Mouse (Mus musculus) limb, embryonic 12.5 days (tissue): ENCODE data around the gene Micu1. TPM values are rescaled to one million over a fixed set of nuclear protein-coding genes. Genes with fewer than 3 reads are reported as not detected.

Source experiments
- ATAC-seq: fragments of 200-750 bp; cut with Nextera tagmentation; 2 replicates; pipeline ENCODE4 v1.8.0; 2017; ENCODE audit warnings: low read depth, moderate TSS enrichment; ENCODE audit not compliant: insufficient number of reproducible peaks, insufficient read depth, low FRiP score, low TSS enrichment
- H3K27ac ChIP-seq: fragments of 300-500 bp; sonication (generic); 2 replicates; pipeline ENCODE4 v1.5.1; 2016; ENCODE audit warnings: mild to moderate bottlenecking, moderate library complexity
- H3K27me3 ChIP-seq: fragments of 300-500 bp; sonication (generic); 2 replicates; pipeline ENCODE4 v1.6.1; 2016; ENCODE audit warnings: mild to moderate bottlenecking, moderate library complexity
- H3K36me3 ChIP-seq: fragments of 300-500 bp; sonication (generic); 2 replicates; pipeline ENCODE4 v1.6.1; 2016; ENCODE audit warnings: mild to moderate bottlenecking, moderate library complexity
- H3K4me1 ChIP-seq: fragments of 300-500 bp; sonication (generic); replicated peaks from 2 replicates; pipeline ENCODE4 v1.6.1; 2016
- H3K4me2 ChIP-seq: fragments of 300-500 bp; sonication (generic); 2 replicates; pipeline ENCODE4 v1.6.1; 2016; ENCODE audit warnings: mild to moderate bottlenecking, moderate library complexity
- H3K4me3 ChIP-seq: fragments of 300-500 bp; sonication (generic); replicated peaks from 2 replicates; pipeline ENCODE4 v1.5.1; 2016; ENCODE audit warnings: mild to moderate bottlenecking
- H3K9ac ChIP-seq: fragments of 300-500 bp; sonication (generic); replicated peaks from 2 replicates; pipeline ENCODE4 v1.6.1; 2016; ENCODE audit warnings: mild to moderate bottlenecking, moderate library complexity
- H3K9me3 ChIP-seq: fragments of 300-500 bp; sonication (generic); 2 replicates; pipeline ENCODE4 v1.6.1; 2016; ENCODE audit warnings: mild to moderate bottlenecking, moderate library complexity
- WGBS: fragments of 180-500 bp; shearing (Covaris S2); methylation state at CpG from one replicate; pipeline ENCODE4 v1.1.7; 2016; 5-methylcytosine and 5-hydroxymethylcytosine counted together
- polyA plus RNA-seq: library from polyadenylated mRNA; unstranded; fragments of >200 nt; fragmentation: Nextera tagmentation; extraction: Ambion mirVana; gene quantifications from 2 replicates; pipeline ENCODE4 v1.2.1, GENCODE M21; 2016

Gene Micu1
- polyA plus RNA-seq, 1 experiment from 2014 or later = 80.5 TPM

- WGBS = 80% methylated on average over 4 of the region's 4 CpGs
- Histone ChIP-seq H3K4me2 (no peak overlapping the region), H3K27me3 (no peaks in the 10 kb centered on the region), H3K9me3 (no peaks in the 10 kb centered on the region), H3K36me3 (no peaks in the 10 kb centered on the region), H3K4me3 (no peak overlapping the region), H3K27ac (no peak overlapping the region), H3K9ac (no peak overlapping the region), H3K4me1 (peaks cover 14% of the 10 kb centered on the region)
- no peak for ATAC-seq
These were observed 19.3 kb downstream of the Micu1 start for GRCm38 (mm10) chr10:59721555-59721954.

DNA sequence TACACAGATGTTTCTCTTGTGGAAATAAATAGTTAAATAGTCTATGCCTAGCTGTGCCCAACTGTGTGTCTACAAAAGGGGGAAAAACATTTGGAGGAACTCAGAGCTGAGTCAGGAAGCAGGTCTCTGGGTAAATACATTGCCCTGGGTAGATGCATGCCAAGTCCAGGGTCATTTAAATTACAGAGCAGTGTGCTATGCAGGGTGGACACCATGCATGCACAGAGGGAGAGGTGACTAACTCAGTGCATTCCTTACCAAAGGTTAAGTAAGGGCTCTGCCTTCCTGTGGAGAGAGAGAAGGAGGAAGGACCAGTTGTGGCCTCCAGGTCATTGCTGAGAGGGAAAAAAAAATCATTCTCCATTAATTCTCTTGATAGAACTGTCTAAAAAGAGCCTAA, 22.4 kb downstream of the Micu1 start:
- Histone ChIP-seq H3K9ac (no peak overlapping the region), H3K4me1 (peaks cover 14% of the 10 kb centered on the region), H3K4me3 (no peak overlapping the region), H3K4me2 (no peak overlapping the region), H3K9me3 (no peaks in the 10 kb centered on the region), H3K27ac (no peak overlapping the region), H3K27me3 (no peaks in the 10 kb centered on the region), H3K36me3 (peaks cover 6% of the 10 kb centered on the region)
- no peak for ATAC-seq

DNA sequence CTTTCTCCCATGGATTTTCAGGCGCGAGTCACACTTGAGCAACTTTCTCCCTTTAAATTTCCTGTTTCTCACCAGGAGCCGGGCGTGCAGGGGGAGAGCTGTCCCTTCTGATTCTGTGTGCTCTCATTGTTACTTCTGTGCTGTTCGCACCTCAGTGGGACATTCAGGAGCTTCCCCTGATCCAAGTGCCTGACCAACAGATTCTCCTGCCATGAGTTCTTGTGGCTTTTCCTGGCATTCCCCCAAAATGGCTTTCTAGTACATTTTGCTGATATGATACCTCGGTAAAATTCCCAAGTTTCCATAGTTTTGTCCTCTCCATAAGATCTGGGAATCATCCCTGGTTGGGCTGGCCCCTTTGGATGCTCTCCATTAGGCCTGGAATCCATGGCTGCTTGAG, 25.0 kb downstream of the Micu1 start:
- Histone ChIP-seq H3K4me3 (no peak overlapping the region), H3K4me2 (no peak overlapping the region), H3K27ac (no peak overlapping the region), H3K9ac (no peak overlapping the region), H3K9me3 (no peaks in the 10 kb centered on the region), H3K4me1 (peaks cover 7% of the 10 kb centered on the region), H3K27me3 (no peaks in the 10 kb centered on the region), H3K36me3 (peaks cover 6% of the 10 kb centered on the region)
- WGBS = 60% methylated on average over 6 of the region's 6 CpGs
- ATAC-seq = no peak

DNA sequence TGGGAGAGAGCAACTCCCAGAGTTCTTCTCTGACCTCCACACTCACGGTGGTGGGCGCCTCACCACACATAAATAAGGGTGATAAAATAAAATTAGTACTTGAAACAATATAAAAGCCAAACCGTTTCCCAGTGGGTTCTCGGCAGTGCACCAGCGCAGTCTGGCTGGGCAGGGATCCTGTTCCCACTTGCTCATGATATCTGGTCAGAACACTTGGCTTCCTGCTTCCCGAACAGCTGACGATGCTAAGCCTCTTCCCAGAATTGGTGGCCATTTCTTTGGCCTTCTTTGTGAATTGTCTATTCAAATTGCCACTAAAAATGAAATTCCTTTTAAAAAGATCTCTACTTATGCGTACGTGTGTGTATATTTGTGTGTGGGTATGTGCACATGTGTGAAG, 27.0 kb downstream of the Micu1 start:
- Histone ChIP-seq H3K9ac (no peak overlapping the region), H3K27me3 (no peaks in the 10 kb centered on the region), H3K36me3 (peaks cover 22% of the 10 kb centered on the region), H3K4me3 (no peak overlapping the region), H3K4me2 (no peak overlapping the region), H3K27ac (no peak overlapping the region), H3K4me1 (peaks cover 4% of the 10 kb centered on the region), H3K9me3 (no peaks in the 10 kb centered on the region)
- no peak for ATAC-seq
- 78% methylated on average over 9 of the region's 9 CpGs for WGBS

- H3K9ac ChIP-seq = no peak overlapping the region
- WGBS = 81% methylated on average over 4 of the region's 4 CpGs
These were observed 27.6 kb downstream of the Micu1 start for GRCm38 (mm10) chr10:59729842-59730241.

GRCm38 (mm10) chr10:59736027-59736598, 33.8 kb downstream of the Micu1 start:
- Histone ChIP-seq H3K27me3 (no peaks in the 10 kb centered on the region), H3K27ac (no peak overlapping the region), H3K4me3 (no peak overlapping the region), H3K9me3 (no peaks in the 10 kb centered on the region), H3K4me1 (no peaks in the 10 kb centered on the region), H3K36me3 (peaks cover 31% of the 10 kb centered on the region), H3K4me2 (no peak overlapping the region), H3K9ac (no peak overlapping the region)
- 76% methylated on average over 11 of the region's 11 CpGs for WGBS
- ATAC-seq = no peak

More at GRCm38 (mm10) chr10:59729842-59730241, 27.6 kb downstream of the Micu1 start:
- Histone ChIP-seq H3K36me3 (peaks cover 22% of the 10 kb centered on the region), H3K27me3 (no peaks in the 10 kb centered on the region), H3K27ac (no peak overlapping the region), H3K4me3 (no peak overlapping the region), H3K4me1 (peaks cover under 1% of the 10 kb centered on the region; the same call in 1 of the 2 replicates), H3K4me2 (no peak overlapping the region), H3K9me3 (no peaks in the 10 kb centered on the region)
- ATAC-seq = no peak

DNA sequence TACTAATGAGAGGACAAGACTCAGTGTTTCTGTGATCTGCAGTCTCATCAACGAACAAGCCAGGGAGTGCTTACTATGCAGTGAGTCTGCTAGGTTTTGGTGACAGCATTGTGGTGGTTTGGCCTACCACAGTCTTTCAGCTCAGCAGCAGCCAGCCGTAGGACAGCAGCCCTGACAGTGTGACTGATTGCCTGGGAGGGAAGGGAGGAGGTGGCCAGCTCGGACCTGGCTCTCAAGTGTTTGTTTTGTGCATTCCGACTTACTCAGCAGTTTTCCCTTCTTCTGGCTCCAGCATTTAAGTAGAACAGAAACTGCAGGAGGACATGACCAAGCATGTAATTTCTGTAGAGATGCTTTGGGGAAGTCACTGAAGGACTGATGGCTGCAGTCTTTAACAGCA, 39.2 kb downstream of the Micu1 start:
- Histone ChIP-seq H3K9me3 (no peaks in the 10 kb centered on the region), H3K27me3 (no peaks in the 10 kb centered on the region), H3K27ac (no peak overlapping the region), H3K4me1 (no peaks in the 10 kb centered on the region), H3K4me3 (no peak overlapping the region), H3K4me2 (no peak overlapping the region), H3K36me3 (peaks cover 36% of the 10 kb centered on the region; the same call in 1 of the 2 replicates), H3K9ac (no peak overlapping the region)
- WGBS = 56% methylated on average over 4 of the region's 4 CpGs
- no peak for ATAC-seq

DNA sequence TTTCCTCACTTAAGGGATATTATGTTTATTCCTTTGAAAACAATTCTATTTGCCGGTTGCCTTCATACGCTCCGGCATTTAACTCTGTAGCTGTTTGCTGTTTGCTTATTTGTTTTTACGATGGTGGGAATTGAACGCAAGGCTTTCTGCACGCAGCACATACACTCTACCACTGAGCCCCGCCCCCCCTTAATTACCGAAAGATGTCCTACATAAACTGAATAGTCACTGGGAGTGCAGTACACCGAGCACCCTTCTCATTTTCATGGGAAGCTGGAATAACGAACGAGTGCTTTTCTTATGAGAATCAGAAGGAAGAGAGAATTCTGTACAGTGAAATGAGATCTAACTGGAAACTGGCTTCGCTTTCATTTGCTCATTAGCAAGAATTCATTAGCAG, 41.1 kb downstream of the Micu1 start:
- ATAC-seq = no peak
- WGBS = 67% methylated on average over 12 of the region's 12 CpGs
- Histone ChIP-seq H3K9ac (no peak overlapping the region), H3K27ac (no peak overlapping the region), H3K9me3 (no peaks in the 10 kb centered on the region), H3K4me3 (no peak overlapping the region), H3K4me2 (no peak overlapping the region), H3K4me1 (0 out of 2 replicates have a peak, but pooled peaks cover 3% of the 10 kb centered on the region), H3K36me3 (peaks cover 32% of the 10 kb centered on the region; the same call in 1 of the 2 replicates), H3K27me3 (no peaks in the 10 kb centered on the region)

GRCm38 (mm10) chr10:59743969-59744368, 41.7 kb downstream of the Micu1 start:
- Histone ChIP-seq H3K36me3 (peaks cover 32% of the 10 kb centered on the region; the same call in 1 of the 2 replicates), H3K4me3 (no peak overlapping the region), H3K27ac (no peak overlapping the region), H3K27me3 (no peaks in the 10 kb centered on the region), H3K9ac (no peak overlapping the region), H3K4me1 (0 out of 2 replicates have a peak, but pooled peaks cover 3% of the 10 kb centered on the region), H3K4me2 (no peak overlapping the region), H3K9me3 (no peaks in the 10 kb centered on the region)
- no peak for ATAC-seq
- 83% methylated on average over 5 of the region's 5 CpGs for WGBS

DNA sequence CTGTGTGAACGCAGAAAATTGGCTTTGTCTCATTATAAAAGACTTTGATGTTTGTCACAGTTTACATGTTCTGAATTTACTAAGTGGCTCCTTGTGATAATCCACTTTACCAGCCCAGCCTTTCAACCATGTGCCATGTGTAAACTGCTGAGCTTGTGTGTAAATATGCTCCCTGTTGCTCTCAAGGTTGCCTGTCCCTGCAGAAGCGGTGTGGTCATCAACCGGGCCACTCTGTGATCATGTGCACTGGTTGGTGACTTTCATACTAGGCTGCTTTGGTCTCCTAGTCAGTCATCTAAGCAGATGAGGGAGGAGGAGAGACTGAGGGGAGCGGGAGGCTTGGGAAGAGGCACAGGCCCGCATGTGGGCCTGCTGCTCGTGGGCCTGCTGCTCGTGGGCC, 45.1 kb downstream of the Micu1 start:
- H3K27me3 ChIP-seq = no peaks in the 10 kb centered on the region
- 67% methylated on average over 7 of the region's 7 CpGs for WGBS
- no peak overlapping the region for H3K4me3 ChIP-seq
- peaks cover 10% of the 10 kb centered on the region for H3K4me1 ChIP-seq
- H3K36me3 ChIP-seq = peaks cover 15% of the 10 kb centered on the region
- H3K9ac ChIP-seq = no peak overlapping the region
- H3K4me2 ChIP-seq = no peak overlapping the region
- H3K27ac ChIP-seq = no peak overlapping the region
- H3K9me3 ChIP-seq = no peaks in the 10 kb centered on the region
- ATAC-seq = no peak

- Histone ChIP-seq H3K4me2 (no peak overlapping the region), H3K27ac (no peak overlapping the region), H3K27me3 (no peaks in the 10 kb centered on the region), H3K4me3 (no peak overlapping the region), H3K9me3 (no peaks in the 10 kb centered on the region), H3K9ac (no peak overlapping the region), H3K36me3 (peaks cover 22% of the 10 kb centered on the region), H3K4me1 (peaks cover 17% of the 10 kb centered on the region)
- no peak for ATAC-seq
- WGBS = 57% methylated on average over 2 of the region's 2 CpGs
These were observed 46.5 kb downstream of the Micu1 start for GRCm38 (mm10) chr10:59748699-59749200.

- no peak overlapping the region for H3K4me3 ChIP-seq
- H3K9ac ChIP-seq = no peak overlapping the region
- peaks cover 45% of the 10 kb centered on the region for H3K4me1 ChIP-seq
- ATAC-seq = no peak
- WGBS = 61% methylated on average over 9 of the region's 9 CpGs
- no peaks in the 10 kb centered on the region for H3K27me3 ChIP-seq
- H3K4me2 ChIP-seq = no peak overlapping the region
- no peak overlapping the region for H3K27ac ChIP-seq
- no peaks in the 10 kb centered on the region for H3K9me3 ChIP-seq
- peaks cover 10% of the 10 kb centered on the region for H3K36me3 ChIP-seq
These were observed 51.3 kb downstream of the Micu1 start for GRCm38 (mm10) chr10:59753538-59754069.
